Mouse (Mus musculus) olfactory bulb, adult 2 months (tissue): ENCODE results near the gene Poll.

ENCODE experiments used
- CTCF ChIP-seq: fragments of 200-500 bp; IDR thresholded peaks from 2 replicates; pipeline ENCODE4 v1.5.1; 2012; ENCODE audit warnings: low read depth, mild to moderate bottlenecking, low read length, moderate library complexity; ENCODE audit not compliant: insufficient read depth
- POLR2A ChIP-seq: fragments of 200-500 bp; IDR thresholded peaks from 2 replicates; pipeline ENCODE4 v1.6.1; 2012; ENCODE audit warnings: mild to moderate bottlenecking, low read depth, low read length, moderate library complexity; ENCODE audit not compliant: insufficient read depth

- TF ChIP-seq CTCF (no peak), POLR2A (no peak)
These were observed 24.7 kb upstream of the Poll start for GRCm38 (mm10) chr19:45584856-45585620.
